Mouse (Mus musculus): ENCODE results near the gene Pmm1. TPM values are rescaled to one million over a fixed set of nuclear protein-coding genes. Genes with fewer than 3 reads are reported as not detected.

Pmm1 gene
- 10 to 100 TPM; 33.5 to 41.0 TPM for total RNA-seq (2023)

GRCm38 (mm10) chr15:81960171-81961077, at the start of gene Pmm1:
Pmm1 (minus strand) TSS chr15:81960930.

GRCm38 (mm10) chr15:81987646-81988045, 26.9 kb upstream of the Pmm1 start, which contains the start of gene Xrcc6:
Xrcc6 (plus strand) TSS chr15:81987835.

DNA sequence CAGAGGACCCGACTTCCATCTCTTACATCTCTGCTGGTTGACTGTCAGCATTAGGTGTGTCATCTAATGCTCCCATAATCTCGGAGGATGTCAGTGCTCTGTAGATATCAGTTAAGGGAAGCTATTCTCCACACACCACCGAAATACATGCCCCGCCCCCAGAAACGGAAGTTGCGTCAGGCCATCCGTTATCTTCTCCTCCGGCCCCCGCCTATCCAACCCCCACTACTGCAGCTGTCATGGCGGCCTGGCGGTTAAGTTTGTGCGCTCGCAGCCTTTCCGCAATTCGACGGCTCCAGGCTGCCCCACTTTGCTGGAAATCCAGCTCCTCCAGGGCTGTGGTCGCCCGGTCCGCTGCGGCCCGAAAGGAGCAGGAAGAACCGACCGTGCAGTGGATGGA, 19.6 kb upstream of the Pmm1 start, which contains the start of gene 1700029P11Rik:
1700029P11Rik (plus strand) TSS at position 220 of the 400 bp plus-strand sequence.

GRCm38 (mm10) chr15:81936679-81937078, 24.1 kb downstream of the Pmm1 start, which contains the start of gene Csdc2:
Csdc2 (plus strand) TSS chr15:81936759.

GRCm38 (mm10) chr15:81925760-81926445, 34.8 kb downstream of the Pmm1 start, which contains the start of gene Polr3h:
Polr3h (minus strand) TSS chr15:81926240.

Other genes with a start within 250 kb of the Pmm1 start
- gene Zc3h7b, start 215.9 kb downstream of the Pmm1 start, total RNA-seq (2023): 10 to 100 TPM; 12.1 to 15.4 TPM
- gene Rangap1, start 215.4 kb downstream of the Pmm1 start, total RNA-seq (2023): 10 to 100 TPM; 55.0 to 62.4 TPM
- gene Tef, start 158.5 kb downstream of the Pmm1 start, total RNA-seq (2023): 1 to 10 TPM; 4.0 to 4.2 TPM
- 10 to 100 TPM; 38.2 to 38.7 TPM for gene Tob2, start 102.1 kb downstream of the Pmm1 start, total RNA-seq (2023)
- 10 to 100 TPM; 38.0 to 51.5 TPM for gene Phf5a, start 89.0 kb downstream of the Pmm1 start, total RNA-seq (2023)
- gene Aco2, start 88.6 kb downstream of the Pmm1 start, total RNA-seq (2023): 10 to 100 TPM; 79.6 to 98.5 TPM
- 1 to 10 TPM; 5.6 to 6.1 TPM for gene Polr3h, start 34.7 kb downstream of the Pmm1 start, total RNA-seq (2023)
- not detected for gene Csdc2, start 24.2 kb downstream of the Pmm1 start, total RNA-seq (2023)
- not detected for gene 1700029P11Rik, start 19.6 kb upstream of the Pmm1 start, total RNA-seq (2023)
- 10 to 100 TPM; 23.1 to 24.6 TPM for gene Xrcc6, start 26.9 kb upstream of the Pmm1 start, total RNA-seq (2023)
- 10 to 100 TPM; 22.3 to 23.0 TPM for gene Desi1, start 72.9 kb upstream of the Pmm1 start, total RNA-seq (2023)
- gene Snu13, start 86.7 kb upstream of the Pmm1 start, total RNA-seq (2023): 10 to 100 TPM; 46.9 to 48.5 TPM
- not detected for gene 4930407I10Rik, start 98.2 kb upstream of the Pmm1 start, total RNA-seq (2023)
- gene Mei1, start 109.1 kb upstream of the Pmm1 start, total RNA-seq (2023): under 1 TPM; 0.11 to 0.18 TPM
- 10 to 100 TPM in 1 of 2 experiments, 1 to 10 TPM in 1; 9.4 to 12.5 TPM for gene Ccdc134, start 167.0 kb upstream of the Pmm1 start, total RNA-seq (2023)
- 10 to 100 TPM; 56.0 to 67.1 TPM for gene Srebf2, start 186.3 kb upstream of the Pmm1 start, total RNA-seq (2023)

Measured in neutrophil, adult 83 days (primary cell).